8 mouse cellular contexts compared by ENCODE assay signal in the genomic region with DNA sequence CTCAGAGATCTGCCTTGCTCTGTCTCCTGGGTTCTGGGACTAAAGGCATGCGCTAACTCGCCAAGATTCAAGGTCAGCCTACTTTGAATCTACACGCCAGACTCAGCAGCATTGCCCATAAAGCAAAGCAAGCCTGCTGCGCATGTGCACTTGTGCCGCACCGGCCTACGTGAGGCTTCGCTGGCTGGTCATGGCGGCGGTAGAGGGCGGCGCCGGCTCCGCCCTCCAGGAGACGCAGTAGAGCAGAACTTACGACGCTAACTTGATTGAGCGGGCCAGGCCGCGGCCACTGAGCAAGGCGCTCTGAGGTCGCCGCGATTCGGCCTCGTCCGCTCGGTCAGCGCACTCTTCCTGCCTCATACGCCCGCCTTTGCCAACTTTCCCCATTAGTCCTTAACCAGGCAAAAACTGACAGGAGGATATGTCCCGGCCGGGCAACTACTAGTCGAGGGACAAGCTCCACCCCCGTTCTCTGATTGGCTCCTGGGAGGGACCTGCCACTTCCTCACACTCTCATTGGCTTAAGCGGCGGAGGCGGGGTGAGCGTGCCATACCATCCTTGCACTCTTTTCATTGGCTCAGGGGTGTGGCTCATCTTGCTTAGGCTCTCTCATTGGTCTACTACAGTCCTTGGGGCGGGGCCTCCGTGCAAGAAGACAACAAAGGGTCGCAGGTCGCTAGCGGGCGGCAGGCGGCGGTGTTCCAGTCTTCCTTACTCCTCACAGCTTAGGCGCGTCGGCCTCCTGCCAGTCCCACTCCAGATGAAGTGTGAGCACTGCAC. TPM values are rescaled to one million over a fixed set of nuclear protein-coding genes. Genes with fewer than 3 reads are reported as not detected.
A peak's percentile ranks its signal among the peaks of the same experiment; 100 is the strongest.
DNase-seq lines count a peak whose midpoint lies in the region; ATAC-seq and TF ChIP-seq lines count a peak whose summit lies in the region.

A gene (plus strand): TSS at position 690 of the 781 bp plus-strand sequence.

- WGBS in forebrain, embryonic 16.5 days = under 1% methylated on average over 50 of the region's 50 CpGs
- under 1% methylated on average over 50 of the region's 50 CpGs for WGBS in lung, embryonic 14.5 days
- WGBS in olfactory bulb, adult 2 months = under 1% methylated on average over 50 of the region's 50 CpGs
- WGBS in thymus, adult 2 months = under 1% methylated on average over 50 of the region's 50 CpGs

- no peaks in the 10 kb centered on the region for H3K27me3 ChIP-seq in G1E (ENCODE audit: insufficient read depth, low read length)
- H3K27me3 ChIP-seq in forebrain, embryonic 16.5 days (replicated peaks; ENCODE audit: control insufficient read depth, insufficient read depth, low read length) = no peaks in the 10 kb centered on the region
- H3K27me3 ChIP-seq in lung, embryonic 14.5 days (ENCODE audit: insufficient read depth, low read length) = no peaks in the 10 kb centered on the region
- H3K27me3 ChIP-seq in thymus, adult 2 months (ENCODE audit: control insufficient read depth, insufficient read depth, low read length) = no peaks in the 10 kb centered on the region

- peaks cover 63% of the 10 kb centered on the region for H3K4me1 ChIP-seq in G1E (ENCODE audit: insufficient read depth, low read depth, low read length)
- peaks cover 25% of the 10 kb centered on the region for H3K4me1 ChIP-seq in forebrain, embryonic 16.5 days (replicated peaks; ENCODE audit: control insufficient read depth, insufficient read depth, low read length)
- no peaks in the 10 kb centered on the region for H3K4me1 ChIP-seq in lung, embryonic 14.5 days (ENCODE audit: insufficient read depth)
- H3K4me1 ChIP-seq in olfactory bulb, adult 2 months (ENCODE audit: control insufficient read depth, insufficient read depth, low read length) = peaks cover 6% of the 10 kb centered on the region
- peaks cover 7% of the 10 kb centered on the region for H3K4me1 ChIP-seq in thymus, adult 2 months (replicated peaks; ENCODE audit: control insufficient read depth, insufficient read depth, low read length)

- H3K27ac ChIP-seq in forebrain, embryonic 16.5 days (ENCODE audit: low read length) = peak within 1 kb of the TSS; percentile 100
- peak within 1 kb of the TSS; percentile 99 for H3K27ac ChIP-seq in layer of hippocampus, adult 2 months
- H3K27ac ChIP-seq in lung, embryonic 14.5 days (ENCODE audit: low read depth) = peak within 1 kb of the TSS; percentile 100
- peak within 1 kb of the TSS; percentile 89 for H3K27ac ChIP-seq in olfactory bulb, adult 2 months (ENCODE audit: insufficient read depth, low read depth, low read length)
- H3K27ac ChIP-seq in thymus, adult 2 months (ENCODE audit: control insufficient read depth, insufficient read depth, low read length) = peak within 1 kb of the TSS; percentile 81

- peak; percentile 98 for ATAC-seq in G1E (ENCODE audit: extremely low read depth, insufficient number of reproducible peaks, low FRiP score, poor library complexity, severe bottlenecking)
- ATAC-seq in forebrain, embryonic 16.5 days = peak; percentile 100
- peak; percentile 100 for ATAC-seq in lung, embryonic 14.5 days (ENCODE audit: insufficient read depth)

- peak within 1 kb of the TSS; percentile 94 for H3K4me3 ChIP-seq in G1E (ENCODE audit: low read depth, low read length)
- H3K4me3 ChIP-seq in forebrain, embryonic 16.5 days (replicated peaks; ENCODE audit: low read length) = peak within 1 kb of the TSS; percentile 94
- peak within 1 kb of the TSS; percentile 77 for H3K4me3 ChIP-seq in layer of hippocampus, adult 2 months
- peak within 1 kb of the TSS; percentile 74 for H3K4me3 ChIP-seq in lung, embryonic 14.5 days (ENCODE audit: low read depth, low read length)
- peak within 1 kb of the TSS; percentile 59 for H3K4me3 ChIP-seq in olfactory bulb, adult 2 months (ENCODE audit: insufficient read depth, low read depth, low read length)
- H3K4me3 ChIP-seq in thymus, adult 2 months (ENCODE audit: control insufficient read depth, insufficient read depth, low read length) = peak within 1 kb of the TSS; percentile 96

- DNase-seq in G1E (ENCODE audit: low spot score) = peak; percentile 96
- DNase-seq in cerebellum, adult 18-20 months = peak; percentile 97 to 100
- DNase-seq in heart, postnatal 36 days = peak; percentile 95 to 97
- DNase-seq in layer of hippocampus, adult 2 months (ENCODE audit: low spot score in 2 of 2) = peak; percentile 97 to 100
- peak; percentile 99 for DNase-seq in lung, embryonic 14.5 days
- DNase-seq in thymus, adult 2 months = peak; percentile 99

- TF ChIP-seq CTCF in G1E (IDR thresholded peaks at IDR 0.05; ENCODE audit: low read depth, low read length) = no peak
- peak; percentile 22; the same call in 1 of the 2 replicates for TF ChIP-seq CTCF in layer of hippocampus, adult 2 months (conservative IDR thresholded peaks at IDR 0.05)
- TF ChIP-seq CTCF in lung, embryonic 14.5 days (IDR thresholded peaks at IDR 0.05; ENCODE audit: low read depth) = peak; percentile 72
- TF ChIP-seq CTCF in olfactory bulb, adult 2 months (IDR thresholded peaks at IDR 0.05; ENCODE audit: insufficient read depth, low read depth, low read length) = peak; percentile 62; the same call in 1 of the 2 replicates
- peak; percentile 51 for TF ChIP-seq CTCF in thymus, adult 2 months (IDR thresholded peaks at IDR 0.05; ENCODE audit: borderline replicate concordance, control insufficient read depth, extremely low read depth, insufficient read depth, low read length, poor library complexity)

- peak within 1 kb of the TSS; percentile 78 for H3K4me2 ChIP-seq in forebrain, embryonic 16.5 days (ENCODE audit: low read length)
- H3K4me2 ChIP-seq in lung, embryonic 14.5 days = peak within 1 kb of the TSS; percentile 68

- no peaks in the 10 kb centered on the region for H3K9me3 ChIP-seq in G1E (replicated peaks)
- H3K9me3 ChIP-seq in forebrain, embryonic 16.5 days (ENCODE audit: control insufficient read depth, low read length) = no peaks in the 10 kb centered on the region
- H3K9me3 ChIP-seq in lung, embryonic 14.5 days (ENCODE audit: low read depth, low read length) = no peaks in the 10 kb centered on the region

- intact Hi-C loops in heart, postnatal 36 days (cut with DNase I) = loop anchor here (2.0 to 10.0 kb wide), 3 partner anchors 22 to 468 kb away; a partner anchor contains a TSS

- H3K9ac ChIP-seq in forebrain, embryonic 16.5 days (replicated peaks; ENCODE audit: low read depth, low read length) = peak within 1 kb of the TSS; percentile 93
- peak within 1 kb of the TSS; percentile 76 for H3K9ac ChIP-seq in lung, embryonic 14.5 days

- peaks cover 28% of the 10 kb centered on the region for H3K36me3 ChIP-seq in G1E (replicated peaks)
- H3K36me3 ChIP-seq in forebrain, embryonic 16.5 days (ENCODE audit: control insufficient read depth, insufficient read depth) = peaks cover 4% of the 10 kb centered on the region; the same call in 1 of the 2 replicates
- H3K36me3 ChIP-seq in lung, embryonic 14.5 days (ENCODE audit: insufficient read depth) = peaks cover 27% of the 10 kb centered on the region
- H3K36me3 ChIP-seq in thymus, adult 2 months (ENCODE audit: control insufficient read depth, insufficient read depth, low read length) = peaks cover 12% of the 10 kb centered on the region; the same call in 1 of the 2 replicates

- peak; percentile 89 for TF ChIP-seq POLR2A in olfactory bulb, adult 2 months (IDR thresholded peaks at IDR 0.05; ENCODE audit: insufficient read depth, low read depth, low read length)
- TF ChIP-seq POLR2A in thymus, adult 2 months (IDR thresholded peaks at IDR 0.05; ENCODE audit: control insufficient read depth, extremely low read depth, insufficient read depth, low read length, poor library complexity) = peak; percentile 85; the same call in 1 of the 2 replicates

RNA-seq across cellular contexts. Expression of the gene that starts here (rescaled TPM):
- total RNA-seq in G1E (2014; fragmentation: Nextera tagmentation) = 57.4 and 72.5 TPM in 2 replicates
- 60.7 and 61.2 TPM in 2 replicates for total RNA-seq in G1E (2017)
- 3.3 and 5.5 TPM in 2 replicates for polyA plus RNA-seq in G1E (2012)
- 108 and 114 TPM in 2 replicates for polyA plus RNA-seq in forebrain, embryonic 16.5 days (2015; fragmentation: Nextera tagmentation; extraction: Ambion mirVana)
- total RNA-seq in heart, postnatal 36 days (2021) = 100 to 1,000 TPM in 1 of 2 experiments, 10 to 100 TPM in 1; 97.1 to 105 TPM
- total RNA-seq in layer of hippocampus, adult 2 months (2021) = 10 to 100 TPM; 42.4 to 48.1 TPM
- 39.6 and 44.7 TPM in 2 replicates for polyA plus RNA-seq in lung, embryonic 14.5 days (2014; fragmentation: Nextera tagmentation; extraction: Ambion mirVana)
- not detected in 2 replicates for polyA plus RNA-seq in olfactory bulb, adult 2 months (2012; ENCODE audit: insufficient read depth, insufficient read length, low replicate concordance, missing spikeins)
- 100 and 101 TPM in 2 replicates for polyA plus RNA-seq in thymus, adult 2 months (2012; rRNA removed)

Comparison
In these comparisons a context has a peak if more than half of its experiments do, and no peak if none do; other contexts are left out.
1. Peak in every context shown above with its lines: DNase-seq, ATAC-seq, H3K4me3 ChIP-seq and H3K27ac ChIP-seq.